8 mouse cellular contexts compared by ENCODE assay signal in the genomic region with DNA sequence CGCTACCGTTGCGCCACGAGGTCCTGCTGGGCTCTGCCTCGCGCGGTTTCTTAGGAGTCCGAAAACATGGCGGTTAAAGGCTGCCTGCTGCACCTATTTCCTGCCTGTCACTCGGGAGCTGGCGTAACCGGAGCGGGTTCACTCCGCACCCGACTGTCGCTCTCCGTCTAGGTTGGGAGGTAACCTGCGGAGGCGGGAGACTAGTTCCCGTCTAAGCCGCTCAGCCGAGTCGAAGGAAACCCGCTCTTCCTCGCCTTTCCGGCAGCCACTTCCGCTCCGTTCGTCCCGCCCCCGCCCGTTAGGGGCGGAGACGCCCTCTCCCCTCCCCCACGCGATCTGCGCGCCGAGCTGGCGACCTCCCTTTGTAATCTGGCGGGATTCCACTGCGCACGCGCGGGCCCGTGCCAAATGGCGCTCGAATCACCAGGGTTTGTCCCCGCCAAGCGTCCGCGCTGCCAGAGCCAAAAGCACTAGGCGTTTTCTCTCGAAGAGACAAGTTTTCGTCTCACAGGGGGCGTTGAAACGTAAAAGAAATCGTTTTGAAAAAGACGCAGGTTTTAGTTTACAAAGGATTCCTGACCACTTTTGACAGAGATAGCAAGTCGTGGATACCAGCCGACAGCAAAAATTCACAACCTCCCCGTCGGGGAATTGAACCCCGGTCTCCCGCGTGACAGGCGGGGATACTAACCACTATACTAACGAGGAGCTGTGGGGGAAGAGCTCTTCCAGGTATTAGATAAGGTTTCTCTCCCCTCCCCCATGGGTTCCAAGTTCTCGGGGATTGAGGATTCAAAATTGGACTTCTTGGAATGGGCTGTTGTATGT. TPM values are rescaled to one million over a fixed set of nuclear protein-coding genes. Genes with fewer than 3 reads are reported as not detected.
A peak's percentile ranks its signal among the peaks of the same experiment; 100 is the strongest.
DNase-seq lines count a peak whose midpoint lies in the region; ATAC-seq lines count a peak whose summit lies in the region.

No protein-coding gene starts in this region.

- 0% methylated on average over 69 of the region's 69 CpGs for WGBS in hindbrain, embryonic 16.5 days
- WGBS in macrophage (ENCODE audit: missing documents): under 1% methylated on average over 69 of the region's 69 CpGs

- no peaks in the 10 kb centered on the region for H3K9me3 ChIP-seq in hindbrain, embryonic 16.5 days (ENCODE audit: control insufficient read depth, low read length)

- peak overlapping the region; percentile 68 for H3K4me2 ChIP-seq in hindbrain, embryonic 16.5 days (ENCODE audit: low read length)

- peaks cover 16% of the 10 kb centered on the region for H3K4me1 ChIP-seq in hindbrain, embryonic 16.5 days (ENCODE audit: control insufficient read depth, insufficient read depth, low read depth, low read length)

- no peaks in the 10 kb centered on the region for H3K36me3 ChIP-seq in hindbrain, embryonic 16.5 days (ENCODE audit: control insufficient read depth, insufficient read depth, low read length)
- H3K36me3 ChIP-seq in macrophage (ENCODE audit: inconsistent target): no peaks in the 10 kb centered on the region

- peak; percentile 98 for DNase-seq in T-cell, adult 2 months (ENCODE audit: low spot score)
- DNase-seq in cerebellum, postnatal 36 days: peak; percentile 99 to 100
- peak; percentile 99 for DNase-seq in gastrocnemius, adult 18-20 months (ENCODE audit: low spot score)
- peak; percentile 99 for DNase-seq in left cerebral cortex, adult 18-20 months (ENCODE audit: low spot score in 2 of 2)
- peak; percentile 97 for DNase-seq in right cerebral cortex, adult 18-20 months
- peak; percentile 99 for DNase-seq in urinary bladder, postnatal 10 days (ENCODE audit: low spot score)

- peak overlapping the region; percentile 58 for H3K4me3 ChIP-seq in hindbrain, embryonic 16.5 days (ENCODE audit: low read length)
- H3K4me3 ChIP-seq in macrophage (ENCODE audit: inconsistent target): peak overlapping the region; percentile 49

- peak; percentile 92 for ATAC-seq in hindbrain, embryonic 16.5 days

- peak overlapping the region; percentile 73 for H3K9ac ChIP-seq in hindbrain, embryonic 16.5 days (ENCODE audit: low read depth, low read length)

- H3K79me2 ChIP-seq in macrophage (ENCODE audit: inconsistent target): no peaks in the 10 kb centered on the region

- H3K27me3 ChIP-seq in hindbrain, embryonic 16.5 days (replicated peaks; ENCODE audit: control insufficient read depth, insufficient read depth, low read length): no peaks in the 10 kb centered on the region

- peak overlapping the region; percentile 98 for H3K27ac ChIP-seq in hindbrain, embryonic 16.5 days (ENCODE audit: low read depth, low read length)
- peak overlapping the region; percentile 95 for H3K27ac ChIP-seq in macrophage

RNA-seq across cellular contexts. Expression of a gene that starts 0.6 kb away (rescaled TPM):
- 10 to 100 TPM; 49.9 to 50.5 TPM for total RNA-seq in gastrocnemius, adult 18-20 months (2021)
- polyA plus RNA-seq in hindbrain, embryonic 16.5 days (2015; fragmentation: Nextera tagmentation; extraction: Ambion mirVana): 68.7 and 83.7 TPM in 2 replicates
- 10 to 100 TPM; 44.1 to 49.8 TPM for total RNA-seq in left cerebral cortex, adult 18-20 months (2021)
- 100 to 1,000 TPM in 18 of 26 experiments, 10 to 100 TPM in 8; 67.3 to 260 (median 119) TPM for total RNA-seq in macrophage (2018; cell fraction: chromatin; rRNA removed)
- 10 to 100 TPM; 22.0 to 43.2 (median 33.7) TPM for total RNA-seq in macrophage (2018; cell fraction: cytosol; rRNA removed)
- 100 to 1,000 TPM in 8 of 26 experiments, 10 to 100 TPM in 18; 44.5 to 242 (median 80.1) TPM for total RNA-seq in macrophage (2018; cell fraction: nucleus; rRNA removed)
- polyA plus RNA-seq in macrophage (2018): 30.4 to 57.8 TPM (median 34.2 TPM) in 3 replicates

RNA-seq across cellular contexts. Expression of a gene that starts 57.8 kb away (rescaled TPM):
- 1,000 to 10,000 TPM; 1,039 to 1,209 TPM for total RNA-seq in gastrocnemius, adult 18-20 months (2021)
- 635 and 651 TPM in 2 replicates for polyA plus RNA-seq in hindbrain, embryonic 16.5 days (2015; fragmentation: Nextera tagmentation; extraction: Ambion mirVana)
- 100 to 1,000 TPM; 557 to 570 TPM for total RNA-seq in left cerebral cortex, adult 18-20 months (2021)
- 100 to 1,000 TPM; 197 to 929 (median 501) TPM for total RNA-seq in macrophage (2018; cell fraction: chromatin; rRNA removed)
- 100 to 1,000 TPM; 285 to 427 (median 348) TPM for total RNA-seq in macrophage (2018; cell fraction: cytosol; rRNA removed)
- total RNA-seq in macrophage (2018; cell fraction: nucleus; rRNA removed): 100 to 1,000 TPM; 295 to 757 (median 468) TPM
- polyA plus RNA-seq in macrophage (2018): 239 to 473 TPM (median 381 TPM) in 3 replicates

Comparison
In these comparisons a context has a peak if more than half of its experiments do, and no peak if none do; other contexts are left out.
1. Peak in every context shown above with its lines: DNase-seq, ATAC-seq, H3K4me3 ChIP-seq and H3K27ac ChIP-seq.